Mouse (Mus musculus) cerebellum, postnatal 36 days (tissue): ENCODE data around the gene Mdga1.

ENCODE experiments used
- DNase-seq, 2 experiments: peaks; one replicate each; pipeline ENCODE4 v3.0.0; 2021 to 2022; ENCODE audit warnings: mixed read lengths in 2 of 2

The Mdga1 gene

DNA sequence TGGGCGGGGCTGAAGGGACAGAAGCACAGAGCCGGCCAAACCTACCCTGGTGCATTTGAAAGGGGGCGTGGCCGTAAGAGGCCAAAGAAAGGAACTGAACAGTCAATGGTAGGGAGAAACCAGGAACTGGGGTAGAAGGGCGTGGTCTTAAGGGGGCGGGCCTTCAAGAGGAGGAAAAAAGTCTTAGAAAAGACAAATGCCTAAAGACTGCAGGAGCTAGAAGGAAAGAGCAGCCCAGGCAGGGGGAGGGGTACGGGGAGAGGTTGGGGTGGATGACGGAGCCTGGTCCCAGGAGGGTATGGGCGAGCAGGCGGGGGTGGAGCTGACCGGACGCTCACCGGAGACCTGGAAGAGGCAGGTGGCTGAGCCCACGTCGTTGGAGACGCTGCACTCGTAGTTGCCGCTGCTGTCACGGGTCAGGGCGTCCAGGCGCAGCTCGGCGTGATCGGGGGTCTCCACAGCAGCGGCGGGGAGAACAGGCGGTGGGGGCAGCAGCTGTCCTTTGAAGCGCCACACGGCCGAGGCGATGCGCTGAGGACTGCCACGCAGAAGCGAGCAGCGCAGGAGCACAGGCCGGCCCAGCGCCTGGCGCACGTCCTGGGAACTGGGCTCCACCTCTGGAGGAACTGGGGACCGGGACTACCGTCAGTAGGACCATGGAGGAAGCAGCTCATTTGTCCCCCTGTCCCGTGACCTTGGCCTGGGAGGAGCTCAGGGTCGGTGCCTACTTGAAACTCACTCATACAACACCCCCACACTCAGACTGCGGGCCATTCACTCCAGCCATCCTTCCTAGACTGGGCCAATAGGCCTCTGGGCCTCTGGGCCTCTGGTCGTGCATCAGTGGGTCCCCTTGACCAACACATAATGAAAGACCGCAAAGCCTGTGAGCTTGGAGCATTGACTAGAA lies 127.9 kb downstream of the Mdga1 start:
- no peak for DNase-seq

- DNase-seq: no peak
Measured at GRCm38 (mm10) chr17:29838029-29838428, 131.9 kb downstream of the Mdga1 start.

DNA sequence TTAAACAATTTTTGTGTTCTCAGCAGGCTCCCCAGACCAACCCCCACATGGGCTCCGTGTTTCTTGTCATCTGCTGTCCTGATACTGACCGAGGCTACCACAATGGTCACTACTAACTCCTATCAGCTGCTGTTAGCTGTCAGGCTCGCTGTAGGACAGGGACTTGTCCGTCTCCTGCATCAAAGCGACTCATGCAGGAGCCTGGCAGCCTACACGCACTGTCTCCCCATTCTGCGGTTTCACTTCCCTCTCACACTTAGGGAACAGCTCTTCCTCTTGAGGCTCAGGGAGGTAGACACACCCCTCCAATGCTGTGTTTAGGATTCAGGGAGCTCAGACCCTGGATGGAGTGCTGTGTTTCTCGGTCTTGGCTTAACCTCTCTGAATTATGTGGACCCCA lies 132.4 kb downstream of the Mdga1 start:
- DNase-seq: no peak

- peak; percentile 85 to 88 for DNase-seq
Measured at GRCm38 (mm10) chr17:29834768-29835167, 135.1 kb downstream of the Mdga1 start.

- DNase-seq: no peak
Measured at GRCm38 (mm10) chr17:29834333-29834732, 135.6 kb downstream of the Mdga1 start.

DNA sequence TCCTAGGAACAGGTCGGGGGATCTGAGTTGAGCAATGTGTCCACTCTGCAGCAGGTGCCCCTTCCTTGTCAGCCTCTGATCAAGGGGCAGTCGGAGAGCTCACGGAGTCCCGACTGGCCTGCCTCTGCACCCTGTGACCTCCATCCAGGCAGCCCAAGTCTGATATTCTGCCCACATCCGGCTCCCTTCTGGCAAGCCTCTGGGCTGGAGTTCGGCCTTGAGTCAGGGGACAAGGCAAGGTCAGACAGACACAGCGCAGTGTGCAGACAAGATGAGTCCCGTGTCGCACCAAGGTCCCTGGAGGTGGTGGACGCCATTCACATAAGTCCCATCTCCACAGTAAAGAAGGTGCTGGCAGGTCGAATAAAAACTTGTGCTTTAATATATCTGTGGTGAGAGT lies 138.2 kb downstream of the Mdga1 start:
- no peak for DNase-seq

DNA sequence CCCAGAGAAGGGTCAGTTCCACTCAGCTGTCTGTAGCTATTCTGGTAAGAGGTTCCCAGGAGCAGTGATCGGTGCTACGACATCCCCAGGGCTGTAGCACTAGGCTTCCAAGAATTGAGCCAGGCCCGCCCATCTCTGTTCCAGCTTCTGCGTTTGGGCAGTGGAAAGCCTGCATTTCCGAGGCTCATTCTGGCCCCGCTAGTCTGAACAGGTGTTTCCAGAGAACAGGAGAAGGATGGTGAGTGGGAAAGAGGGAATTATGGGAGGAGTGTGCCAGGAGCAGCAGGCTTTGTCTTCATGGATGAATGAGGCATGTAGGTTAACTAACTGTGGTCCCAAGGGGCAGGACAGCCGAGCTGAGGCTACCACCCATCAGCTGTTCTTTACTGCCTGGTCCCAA lies 140.8 kb downstream of the Mdga1 start:
- no peak for DNase-seq

GRCm38 (mm10) chr17:29827602-29828001 lies 142.3 kb downstream of the Mdga1 start:
- DNase-seq: no peak

GRCm38 (mm10) chr17:29824512-29825120 lies 145.3 kb downstream of the Mdga1 start:
- no peak for DNase-seq

- no peak for DNase-seq
Measured at GRCm38 (mm10) chr17:29824208-29824509, 145.7 kb downstream of the Mdga1 start.

GRCm38 (mm10) chr17:29823439-29824207 lies 146.3 kb downstream of the Mdga1 start:
- peak; percentile 74 for DNase-seq

- no peak for DNase-seq
Measured at GRCm38 (mm10) chr17:29819608-29820007, 150.3 kb downstream of the Mdga1 start.

DNA sequence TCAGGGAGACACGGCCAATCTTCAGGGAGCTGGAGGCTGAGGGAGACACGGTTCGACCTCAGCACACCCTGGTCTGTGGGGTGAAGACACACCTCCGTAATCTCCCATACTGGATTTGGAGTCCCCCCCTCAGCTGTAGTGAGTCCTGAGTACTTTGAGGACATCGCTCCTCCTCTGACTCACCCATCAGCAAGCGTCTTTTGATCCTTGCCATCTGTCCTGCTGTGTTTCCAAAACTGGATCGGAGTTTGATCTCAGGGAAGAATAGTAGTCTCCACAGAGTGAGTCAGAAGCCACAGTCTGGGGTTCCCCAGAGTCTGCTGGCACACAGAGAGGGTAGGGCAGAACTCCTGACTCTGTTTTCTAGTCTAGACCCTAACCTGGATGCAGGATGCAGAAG lies 150.9 kb downstream of the Mdga1 start:
- DNase-seq: no peak

- no peak for DNase-seq
Measured at GRCm38 (mm10) chr17:29818264-29818945, 151.5 kb downstream of the Mdga1 start.

GRCm38 (mm10) chr17:29814758-29815157 lies 155.1 kb downstream of the Mdga1 start:
- no peak for DNase-seq

DNA sequence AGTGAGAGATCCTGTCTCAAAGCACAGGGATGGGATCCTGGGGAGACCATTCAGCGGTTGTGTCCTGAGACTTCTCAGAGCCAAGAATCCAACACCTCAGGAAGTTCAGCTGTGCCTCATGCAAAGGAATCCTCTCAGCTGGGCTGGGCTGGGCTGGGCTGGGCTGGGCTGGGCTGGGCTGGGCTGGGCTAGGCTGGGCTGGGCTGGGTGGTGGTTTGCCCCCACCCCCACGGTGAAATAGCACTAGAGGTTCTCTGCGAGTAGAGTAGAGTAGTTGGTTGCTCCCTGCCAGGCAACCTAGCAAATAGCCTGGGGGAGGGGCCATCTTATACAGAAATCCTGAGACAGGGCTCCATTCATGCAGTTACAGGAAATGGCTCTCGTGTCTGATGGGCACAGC lies 156.6 kb downstream of the Mdga1 start:
- no peak for DNase-seq

DNA sequence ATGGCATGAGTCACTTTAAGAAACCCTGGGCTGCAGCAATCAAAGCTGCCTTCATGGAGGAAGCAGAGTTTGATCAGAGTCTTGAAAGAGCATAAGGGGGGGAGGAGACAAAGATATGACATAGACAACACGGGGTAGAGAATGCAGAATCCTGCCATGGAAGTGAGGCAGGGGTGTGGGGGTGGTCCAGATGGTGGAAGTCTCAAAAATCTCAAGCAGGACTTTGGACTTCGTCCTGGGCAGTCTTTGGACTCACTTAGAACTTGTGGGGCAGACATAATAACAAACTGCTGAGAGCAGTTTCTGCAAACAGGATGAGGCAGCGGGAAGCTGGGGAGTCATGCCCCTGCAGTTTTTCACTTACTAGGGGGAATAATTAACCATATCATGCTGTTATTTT lies 166.3 kb downstream of the Mdga1 start:
- DNase-seq: no peak

GRCm38 (mm10) chr17:29801358-29801757 lies 168.5 kb downstream of the Mdga1 start:
- peak; percentile 74 to 77 for DNase-seq

DNA sequence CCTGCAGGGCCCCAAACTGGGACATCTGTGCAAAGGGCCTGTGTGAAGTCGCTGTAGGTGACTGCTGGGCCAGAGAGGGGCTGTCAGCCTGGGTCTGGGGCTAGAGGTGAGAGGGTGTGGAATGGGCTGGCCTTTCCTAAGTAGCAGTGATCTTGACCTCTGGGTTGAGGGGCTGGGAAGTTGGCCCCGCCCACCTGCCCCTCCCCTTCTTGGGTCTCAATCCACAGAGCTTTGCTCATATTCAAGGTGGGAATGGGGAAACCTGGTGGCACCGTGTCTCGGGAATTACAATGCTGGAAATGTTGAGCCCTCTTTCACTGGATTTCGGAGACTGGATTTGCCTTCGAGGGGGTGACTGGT lies 169.8 kb downstream of the Mdga1 start:
- DNase-seq: no peak

GRCm38 (mm10) chr17:29799398-29800095 lies 170.3 kb downstream of the Mdga1 start:
- DNase-seq: no peak

- DNase-seq: no peak
Measured at GRCm38 (mm10) chr17:29798151-29798550, 171.7 kb downstream of the Mdga1 start.

- no peak for DNase-seq
Measured at GRCm38 (mm10) chr17:29796787-29797186, 173.1 kb downstream of the Mdga1 start.

DNA sequence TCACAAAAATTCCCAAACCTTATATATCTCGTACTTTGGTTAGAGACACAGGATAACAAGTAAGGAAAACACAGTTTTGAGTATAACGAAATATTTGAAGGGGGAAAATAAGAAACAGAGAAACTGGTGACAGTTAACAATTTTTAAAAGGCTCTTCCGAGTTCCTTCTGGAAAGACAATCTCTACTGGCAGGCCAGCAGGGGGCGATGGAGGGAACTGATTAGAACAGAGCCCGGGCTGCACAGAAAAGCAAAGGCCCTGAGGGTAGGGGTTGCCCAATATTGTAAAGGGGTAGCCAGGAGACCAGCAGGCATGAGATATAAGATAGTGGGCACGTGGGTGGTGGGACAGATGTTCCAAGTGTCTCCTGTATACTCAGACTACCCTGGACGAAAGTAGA lies 173.8 kb downstream of the Mdga1 start:
- DNase-seq: peak; percentile 83 to 89
